Mouse (Mus musculus) liver, adult 2 months (tissue): ENCODE measurements at regions not wholly inside any gene's neighbourhood (a gene's known extent, or its start where the extent isn't known, plus 50 kb on each side); places are given as distances from the start of the nearest gene placed in this dataset.

Experiments
- DNase-seq: peaks from one replicate; pipeline ENCODE4 v3.0.0-alpha.2; 2011; ENCODE audit warnings: low read depth, low spot score; ENCODE audit errors: extremely low read depth
- H3K27ac ChIP-seq: fragments of 200-500 bp; replicated peaks from 2 replicates; pipeline ENCODE4 v1.5.1; 2012; ENCODE audit warnings: low read depth, mild to moderate bottlenecking, control low read depth, inconsistent platforms, low read length; ENCODE audit not compliant: insufficient read depth
- H3K27me3 ChIP-seq: fragments of 200-500 bp; 2 replicates; pipeline ENCODE4 v1.6.1; 2012; ENCODE audit warnings: mild to moderate bottlenecking, moderate library complexity, low read length, inconsistent platforms; ENCODE audit not compliant: control insufficient read depth, insufficient read depth
- H3K36me3 ChIP-seq: fragments of 200-500 bp; 2 replicates; pipeline ENCODE4 v1.6.1; 2012; ENCODE audit warnings: low read length, inconsistent platforms; ENCODE audit not compliant: control insufficient read depth, insufficient read depth
- H3K4me1 ChIP-seq: fragments of 200-500 bp; 2 replicates; pipeline ENCODE4 v1.6.1; 2011; ENCODE audit warnings: low read length; ENCODE audit not compliant: control insufficient read depth, insufficient read depth
- H3K4me3 ChIP-seq: fragments of 200-500 bp; 2 replicates; pipeline ENCODE4 v1.5.1; 2011; ENCODE audit warnings: low read depth, mild to moderate bottlenecking, control low read depth, low read length, moderate library complexity; ENCODE audit not compliant: insufficient read depth
- H3K79me2 ChIP-seq: fragments of 200-500 bp; 2 replicates; pipeline ENCODE4 v1.6.1; 2012; ENCODE audit warnings: inconsistent platforms, mild to moderate bottlenecking, low read length, moderate library complexity; ENCODE audit not compliant: control insufficient read depth, insufficient read depth
- H3K9ac ChIP-seq: fragments of 200-500 bp; 2 replicates; pipeline ENCODE4 v1.6.1; 2012; ENCODE audit warnings: low read depth, mild to moderate bottlenecking, control low read depth, inconsistent platforms, low read length
- CTCF ChIP-seq: fragments of 200-500 bp; IDR thresholded peaks from 2 replicates; pipeline ENCODE4 v1.5.1; 2011; ENCODE audit warnings: low read depth, low read length, control low read depth
- POLR2A ChIP-seq: fragments of 200-500 bp; IDR thresholded peaks from 2 replicates; pipeline ENCODE4 v1.6.1; 2011; ENCODE audit warnings: low read length, control low read depth; ENCODE audit not compliant: insufficient read depth; ENCODE audit errors: extremely low read depth
- WGBS: fragments of 180-500 bp; shearing (Covaris S2); methylation state at CpG from one replicate; pipeline ENCODE4 v1.1.7; 2018; 5-methylcytosine and 5-hydroxymethylcytosine counted together

- H3K36me3 ChIP-seq: no peaks in the 10 kb centered on the region
- H3K27me3 ChIP-seq: no peaks in the 10 kb centered on the region
- no peak for TF ChIP-seq POLR2A
- TF ChIP-seq CTCF: no peak
- H3K27ac ChIP-seq: no peak overlapping the region
- H3K79me2 ChIP-seq: no peaks in the 10 kb centered on the region
- H3K4me3 ChIP-seq: no peak overlapping the region
- no peak for DNase-seq
- no peak overlapping the region for H3K9ac ChIP-seq
- H3K4me1 ChIP-seq: no peaks in the 10 kb centered on the region
These were observed 443.6 kb upstream of the Fbxo33 start for GRCm38 (mm10) chr12:59663161-59663560.

DNA sequence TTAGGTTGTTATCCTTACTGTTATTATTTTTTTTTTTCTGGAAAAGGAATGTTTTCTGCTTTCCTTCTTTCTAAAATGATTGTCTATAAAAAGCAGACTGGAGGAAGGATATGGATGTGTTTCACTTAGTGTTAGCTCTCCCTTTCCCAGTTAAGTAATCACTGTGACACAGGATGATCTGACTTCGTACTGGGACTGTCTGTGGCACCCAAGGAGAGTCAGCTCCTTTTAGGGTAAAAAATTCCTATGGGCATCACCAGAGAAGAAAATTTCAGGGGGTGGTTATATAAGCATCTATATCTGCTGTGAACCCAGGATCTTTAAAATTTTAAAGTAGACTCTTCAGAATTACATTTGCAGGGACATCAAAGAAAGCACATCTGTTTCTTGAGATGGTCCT, 411.2 kb upstream of the Fbxo33 start:
- WGBS: 40% methylated on average over 1 of the region's 1 CpGs
- no peaks in the 10 kb centered on the region for H3K27me3 ChIP-seq
- no peak for TF ChIP-seq POLR2A
- no peak for TF ChIP-seq CTCF
- H3K4me1 ChIP-seq: no peaks in the 10 kb centered on the region
- H3K36me3 ChIP-seq: no peaks in the 10 kb centered on the region
- no peak overlapping the region for H3K27ac ChIP-seq
- no peak for DNase-seq
- H3K4me3 ChIP-seq: no peak overlapping the region
- H3K79me2 ChIP-seq: no peaks in the 10 kb centered on the region
- H3K9ac ChIP-seq: no peak overlapping the region

- H3K79me2 ChIP-seq: no peaks in the 10 kb centered on the region
- no peak for TF ChIP-seq CTCF
- TF ChIP-seq POLR2A: no peak
These were observed 403.6 kb upstream of the Fbxo33 start for GRCm38 (mm10) chr12:59623147-59623546.

GRCm38 (mm10) chr12:59621132-59621531, 401.6 kb upstream of the Fbxo33 start:
- Histone ChIP-seq H3K4me1 (no peaks in the 10 kb centered on the region), H3K36me3 (no peaks in the 10 kb centered on the region), H3K9ac (no peak overlapping the region), H3K4me3 (no peak overlapping the region), H3K79me2 (no peaks in the 10 kb centered on the region), H3K27me3 (no peaks in the 10 kb centered on the region), H3K27ac (no peak overlapping the region)
- DNase-seq: no peak
- 70% methylated on average over 2 of the region's 2 CpGs for WGBS
- TF ChIP-seq POLR2A (no peak), CTCF (no peak)

More at GRCm38 (mm10) chr12:59623147-59623546, 403.6 kb upstream of the Fbxo33 start:
- no peak overlapping the region for H3K27ac ChIP-seq
- DNase-seq: no peak
- H3K36me3 ChIP-seq: no peaks in the 10 kb centered on the region
- H3K27me3 ChIP-seq: no peaks in the 10 kb centered on the region
- H3K9ac ChIP-seq: no peak overlapping the region
- H3K4me3 ChIP-seq: no peak overlapping the region
- H3K4me1 ChIP-seq: no peaks in the 10 kb centered on the region
- 74% methylated on average over 3 of the region's 3 CpGs for WGBS

GRCm38 (mm10) chr12:59620340-59620739, 400.8 kb upstream of the Fbxo33 start:
- Histone ChIP-seq H3K27ac (no peak overlapping the region), H3K79me2 (no peaks in the 10 kb centered on the region), H3K9ac (no peak overlapping the region), H3K27me3 (no peaks in the 10 kb centered on the region), H3K4me1 (no peaks in the 10 kb centered on the region), H3K4me3 (no peak overlapping the region), H3K36me3 (no peaks in the 10 kb centered on the region)
- TF ChIP-seq POLR2A (no peak), CTCF (no peak)
- DNase-seq: no peak
- 81% methylated on average over 2 of the region's 2 CpGs for WGBS

- no peak for DNase-seq
- H3K36me3 ChIP-seq: no peaks in the 10 kb centered on the region
- no peak for TF ChIP-seq POLR2A
- no peak for TF ChIP-seq CTCF
- no peaks in the 10 kb centered on the region for H3K79me2 ChIP-seq
- no peaks in the 10 kb centered on the region for H3K4me1 ChIP-seq
- 61% methylated on average over 3 of the region's 3 CpGs for WGBS
- H3K9ac ChIP-seq: no peak overlapping the region
- no peak overlapping the region for H3K27ac ChIP-seq
- H3K27me3 ChIP-seq: no peaks in the 10 kb centered on the region
- H3K4me3 ChIP-seq: no peak overlapping the region
These were observed 396.6 kb upstream of the Fbxo33 start for GRCm38 (mm10) chr12:59616075-59616474.
